Mouse (Mus musculus) hindbrain, embryonic 11.5 days (tissue): ENCODE measurements at regions not wholly inside any gene's neighbourhood (a gene's known extent, or its start where the extent isn't known, plus 50 kb on each side); places are given as distances from the start of the nearest gene placed in this dataset.

Source experiments
- ATAC-seq: fragments of 200-750 bp; cut with Nextera tagmentation; 2 replicates; pipeline ENCODE4 v1.8.0; 2017; ENCODE audit warnings: mild to moderate bottlenecking, moderate TSS enrichment, moderate library complexity; ENCODE audit not compliant: low FRiP score
- DNase-seq: peaks from one replicate; pipeline ENCODE4 v3.0.0-alpha.2; 2015; ENCODE audit warnings: low spot score
- H3K27ac ChIP-seq: fragments of 300-500 bp; sonication (generic); 2 replicates; pipeline ENCODE4 v1.5.1; 2014; ENCODE audit warnings: mild to moderate bottlenecking, low read depth, low read length
- H3K27me3 ChIP-seq: fragments of 300-500 bp; sonication (generic); 2 replicates; pipeline ENCODE4 v1.6.1; 2014; ENCODE audit warnings: mild to moderate bottlenecking, low read length, moderate library complexity, mixed read lengths; ENCODE audit not compliant: control insufficient read depth, insufficient read depth
- H3K36me3 ChIP-seq: fragments of 300-500 bp; sonication (generic); 2 replicates; pipeline ENCODE4 v1.6.1; 2014; ENCODE audit warnings: mild to moderate bottlenecking, low read length, moderate library complexity, mixed read lengths; ENCODE audit not compliant: control insufficient read depth, insufficient read depth
- H3K4me1 ChIP-seq: fragments of 300-500 bp; sonication (generic); replicated peaks from 2 replicates; pipeline ENCODE4 v1.6.1; 2014; ENCODE audit warnings: low read length, mixed read lengths; ENCODE audit not compliant: control insufficient read depth, insufficient read depth
- H3K4me2 ChIP-seq: fragments of 300-500 bp; sonication (generic); replicated peaks from 2 replicates; pipeline ENCODE4 v1.6.1; 2014; ENCODE audit warnings: mild to moderate bottlenecking, low read depth, low read length
- H3K4me3 ChIP-seq: fragments of 300-500 bp; sonication (generic); 2 replicates; pipeline ENCODE4 v1.5.1; 2014; ENCODE audit warnings: low read depth, low read length
- H3K9ac ChIP-seq: fragments of 300-500 bp; sonication (generic); 2 replicates; pipeline ENCODE4 v1.6.1; 2014; ENCODE audit warnings: low read depth, low read length
- H3K9me3 ChIP-seq: fragments of 300-500 bp; sonication (generic); 2 replicates; pipeline ENCODE4 v1.6.1; 2016; ENCODE audit warnings: low read length; ENCODE audit not compliant: control insufficient read depth
- whole genome bisulfite sequencing: fragments of 180-500 bp; shearing (Covaris S2); extraction: QIAGEN DNeasy Blood & Tissue Kit; methylation state at CpG from one replicate; pipeline ENCODE4 v1.1.7; 2014; 5-methylcytosine and 5-hydroxymethylcytosine counted together

DNA sequence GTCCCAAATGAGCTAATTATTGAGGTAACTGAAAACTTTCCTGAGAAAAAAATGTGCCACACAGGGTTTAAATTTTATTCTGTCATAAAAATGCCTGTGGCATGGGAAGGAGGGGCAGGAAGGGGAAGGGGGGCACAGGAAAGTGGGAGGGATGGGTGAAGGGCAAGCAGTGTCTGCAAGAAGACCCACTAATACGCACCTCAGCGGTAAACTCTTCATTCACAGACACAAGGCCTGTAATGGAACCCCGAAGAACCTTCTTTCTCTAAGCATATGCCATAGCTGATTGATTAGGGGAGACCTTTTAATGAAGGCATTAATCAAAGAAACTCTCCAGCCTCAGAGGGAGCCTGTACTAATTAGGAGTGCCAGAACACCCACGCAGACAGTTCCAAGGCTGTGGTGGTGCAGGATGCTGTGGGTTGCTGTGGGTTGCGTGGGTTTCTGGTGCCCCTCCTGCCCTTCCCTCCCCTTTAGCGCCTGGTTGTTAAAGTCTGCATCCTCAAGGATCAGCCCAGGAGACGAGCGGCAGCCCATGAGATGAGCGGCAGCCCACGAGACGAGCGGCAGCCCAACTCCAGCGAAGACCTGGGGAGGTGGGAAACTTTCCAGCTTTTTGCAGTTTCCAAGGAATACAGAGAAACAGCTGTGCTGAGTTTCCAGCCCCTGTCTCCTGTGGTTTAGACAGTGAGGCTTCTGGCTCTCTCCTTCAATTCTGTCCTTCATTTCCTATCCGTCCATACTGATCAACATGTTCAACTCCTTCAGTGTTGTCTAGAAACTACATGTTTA, 110.1 kb downstream of the Sst start:
- no peaks in the 10 kb centered on the region for H3K4me1 ChIP-seq
- ATAC-seq, result no peak

DNA sequence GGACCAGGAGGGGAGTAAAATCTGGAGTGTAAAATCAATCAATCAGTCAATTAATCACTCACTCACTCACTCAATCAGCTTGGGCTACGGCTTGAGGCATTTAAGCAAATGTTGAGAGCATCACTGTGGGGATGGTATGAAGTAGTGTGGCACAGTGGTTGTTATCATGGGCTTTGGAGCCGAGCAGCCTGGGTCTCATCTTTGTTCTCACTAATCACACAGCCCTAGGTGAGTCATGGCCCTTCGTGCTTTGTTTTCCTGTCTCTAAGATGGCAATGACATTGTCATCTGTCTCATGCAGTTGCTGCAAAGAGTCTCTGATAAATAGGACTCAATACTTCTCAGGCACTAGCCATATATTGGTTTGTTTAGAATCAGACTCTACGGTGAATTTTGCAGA, 112.9 kb downstream of the Sst start:
- H3K4me1 ChIP-seq, result no peaks in the 10 kb centered on the region
- H3K9me3 ChIP-seq, result no peaks in the 10 kb centered on the region
- 79% methylated on average over 4 of the region's 4 CpGs for WGBS
- H3K27me3 ChIP-seq, result no peaks in the 10 kb centered on the region
- no peak overlapping the region for H3K4me3 ChIP-seq
- DNase-seq (no peak), ATAC-seq (no peak)
- no peaks in the 10 kb centered on the region for H3K36me3 ChIP-seq
- H3K27ac ChIP-seq, result no peak overlapping the region
- H3K9ac ChIP-seq, result no peak overlapping the region
- H3K4me2 ChIP-seq, result no peak overlapping the region

More for the DNA sequence above, 110.1 kb downstream of the Sst start:
- 77% methylated on average over 14 of the region's 14 CpGs for WGBS
- H3K4me2 ChIP-seq, result no peak overlapping the region
- H3K36me3 ChIP-seq, result no peaks in the 10 kb centered on the region
- no peaks in the 10 kb centered on the region for H3K9me3 ChIP-seq
- H3K9ac ChIP-seq, result no peak overlapping the region
- no peak overlapping the region for H3K27ac ChIP-seq
- no peak for DNase-seq
- H3K27me3 ChIP-seq, result no peaks in the 10 kb centered on the region
- H3K4me3 ChIP-seq, result no peak overlapping the region

DNA sequence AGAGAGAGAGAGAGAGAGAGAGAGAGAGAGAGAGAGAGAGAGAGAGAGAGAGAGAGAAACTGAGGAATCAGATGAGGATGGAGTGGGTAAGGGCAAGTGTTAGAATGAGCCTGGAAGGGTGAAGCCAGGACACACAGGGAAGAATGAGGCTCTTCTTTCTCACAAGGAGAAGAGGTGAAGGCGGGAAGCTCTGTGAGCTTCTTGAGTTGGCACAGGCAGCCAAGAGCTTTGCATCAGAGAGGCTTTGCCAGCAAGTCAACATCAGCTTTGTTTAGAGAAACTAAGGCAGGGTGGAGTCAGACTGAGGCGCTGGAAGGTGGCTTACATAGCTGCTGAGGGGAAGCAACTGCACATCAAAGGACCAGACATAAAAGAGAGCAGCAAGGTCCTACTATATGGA, 113.7 kb downstream of the Sst start:
- no peak for DNase-seq
- WGBS, result 56% methylated on average over 2 of the region's 2 CpGs

DNA sequence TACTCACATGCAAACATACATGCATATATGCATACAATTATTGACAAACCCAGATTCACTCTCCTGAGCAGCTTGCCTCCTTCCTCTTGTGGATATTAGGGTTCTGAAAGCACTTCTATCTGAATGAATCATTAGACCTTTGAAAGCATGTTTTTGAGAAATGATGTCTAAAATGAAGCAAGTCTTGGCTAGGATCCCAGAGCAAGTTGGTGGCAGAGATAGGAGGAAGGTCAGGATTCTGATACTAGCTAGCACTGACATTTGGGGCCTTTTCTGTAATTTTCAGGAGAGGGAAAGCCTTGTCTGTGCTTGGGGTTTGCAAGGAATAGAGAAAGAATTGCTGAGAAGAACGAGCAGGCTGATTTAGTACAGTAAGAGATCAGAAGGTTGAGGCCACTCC, 114.3 kb downstream of the Sst start:
- DNase-seq, result no peak
- no peaks in the 10 kb centered on the region for H3K27me3 ChIP-seq
- H3K9me3 ChIP-seq, result no peaks in the 10 kb centered on the region
- H3K4me3 ChIP-seq, result no peak overlapping the region
- H3K36me3 ChIP-seq, result no peaks in the 10 kb centered on the region
- H3K27ac ChIP-seq, result no peak overlapping the region
- no peak overlapping the region for H3K9ac ChIP-seq
- no peak overlapping the region for H3K4me2 ChIP-seq
- WGBS, result 63% methylated on average over 1 of the region's 1 CpGs
- no peaks in the 10 kb centered on the region for H3K4me1 ChIP-seq
- no peak for ATAC-seq

More for the DNA sequence above, 113.7 kb downstream of the Sst start:
- Histone ChIP-seq H3K27ac (no peak overlapping the region), H3K9ac (no peak overlapping the region), H3K9me3 (no peaks in the 10 kb centered on the region), H3K4me3 (no peak overlapping the region), H3K27me3 (no peaks in the 10 kb centered on the region), H3K36me3 (no peaks in the 10 kb centered on the region), H3K4me2 (no peak overlapping the region), H3K4me1 (no peaks in the 10 kb centered on the region)
- no peak for ATAC-seq

DNA sequence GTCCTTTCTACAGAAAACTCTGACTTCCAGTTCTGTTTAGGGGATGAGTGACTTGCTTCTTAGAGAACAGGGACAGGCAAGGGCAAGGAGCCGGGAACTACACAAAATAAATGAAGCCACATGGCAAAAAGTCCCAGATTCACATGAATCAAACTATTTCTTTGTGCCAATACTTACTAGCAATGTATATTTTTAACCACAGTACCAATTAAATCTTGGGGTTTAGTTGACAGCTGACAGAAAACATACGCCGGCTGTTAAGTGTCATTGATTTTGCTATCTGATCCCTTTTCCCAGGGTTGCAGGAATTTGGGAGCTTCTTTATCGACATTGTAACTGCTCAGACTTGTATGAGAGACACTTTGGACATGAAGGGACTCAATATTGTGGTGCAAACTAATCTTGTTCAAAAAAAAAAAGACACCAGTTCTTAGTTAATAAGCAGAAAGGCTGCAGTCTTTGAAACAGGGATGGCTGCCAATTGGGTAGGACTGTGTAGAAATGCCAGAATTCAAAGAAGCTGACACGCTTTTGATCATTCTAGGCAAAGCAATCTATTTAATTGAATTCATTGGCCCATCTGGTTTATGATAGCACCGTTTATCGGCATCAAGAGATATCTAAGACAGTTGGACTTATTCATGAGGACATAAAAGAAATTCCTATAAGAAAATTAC, 132.5 kb downstream of the Sst start:
- no peaks in the 10 kb centered on the region for H3K9me3 ChIP-seq
- no peak overlapping the region for H3K27ac ChIP-seq
- DNase-seq (no peak), ATAC-seq (no peak)
- H3K27me3 ChIP-seq, result no peaks in the 10 kb centered on the region
- 89% methylated on average over 7 of the region's 7 CpGs for WGBS
- H3K4me3 ChIP-seq, result no peak overlapping the region
- H3K4me2 ChIP-seq, result no peak overlapping the region
- no peaks in the 10 kb centered on the region for H3K4me1 ChIP-seq
- no peak overlapping the region for H3K9ac ChIP-seq
- no peaks in the 10 kb centered on the region for H3K36me3 ChIP-seq

DNA sequence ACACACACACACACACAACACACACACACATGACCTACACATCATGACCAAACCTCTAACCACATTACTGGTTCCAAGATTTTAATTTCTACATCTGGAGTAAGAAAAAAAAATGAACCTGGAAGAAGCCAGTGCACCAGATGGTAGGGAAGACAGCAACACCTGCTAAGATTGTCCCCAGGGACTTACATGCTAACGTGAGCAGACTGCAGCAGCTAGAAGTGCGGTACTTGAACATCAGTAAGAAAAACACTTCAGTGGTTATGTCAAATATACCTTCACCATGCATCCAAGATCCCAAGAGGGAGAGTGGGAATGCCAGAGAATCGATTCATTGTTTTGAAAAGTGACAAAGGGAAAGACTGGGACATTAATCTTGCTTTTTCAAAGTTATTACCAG, 153.7 kb downstream of the Sst start:
- WGBS, result 48% methylated on average over 3 of the region's 3 CpGs
- ATAC-seq, result no peak

DNA sequence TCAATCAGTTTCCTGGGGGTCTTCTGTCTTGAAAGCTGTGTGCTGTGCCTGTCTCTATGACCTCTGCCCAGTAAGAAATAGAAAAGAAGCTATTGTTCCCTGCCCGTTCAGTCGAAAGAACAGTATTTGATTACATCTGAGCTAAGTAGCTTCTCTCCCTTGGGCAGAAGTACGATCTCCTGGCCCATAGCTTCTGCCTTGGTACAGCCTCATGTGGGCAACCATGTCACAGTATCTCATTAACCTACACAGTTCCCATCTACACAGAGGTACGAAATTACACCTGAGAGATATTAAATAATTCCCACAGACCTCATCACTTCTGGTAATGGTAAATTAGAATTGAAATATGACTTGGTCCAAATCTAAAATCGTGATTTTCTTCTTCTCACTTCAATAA, 155.0 kb downstream of the Sst start:
- no peak overlapping the region for H3K4me3 ChIP-seq
- H3K4me2 ChIP-seq, result no peak overlapping the region
- H3K36me3 ChIP-seq, result no peaks in the 10 kb centered on the region
- DNase-seq, result no peak
- 37% methylated on average over 5 of the region's 5 CpGs for WGBS
- ATAC-seq, result no peak
- no peaks in the 10 kb centered on the region for H3K9me3 ChIP-seq
- no peaks in the 10 kb centered on the region for H3K27me3 ChIP-seq
- no peak overlapping the region for H3K9ac ChIP-seq
- no peak overlapping the region for H3K27ac ChIP-seq
- no peaks in the 10 kb centered on the region for H3K4me1 ChIP-seq

More for the DNA sequence above, 153.7 kb downstream of the Sst start:
- Histone ChIP-seq H3K4me2 (no peak overlapping the region), H3K27ac (no peak overlapping the region), H3K9me3 (no peaks in the 10 kb centered on the region), H3K36me3 (no peaks in the 10 kb centered on the region), H3K27me3 (no peaks in the 10 kb centered on the region), H3K4me3 (no peak overlapping the region), H3K4me1 (no peaks in the 10 kb centered on the region), H3K9ac (no peak overlapping the region)
- peak; percentile 5 for DNase-seq

DNA sequence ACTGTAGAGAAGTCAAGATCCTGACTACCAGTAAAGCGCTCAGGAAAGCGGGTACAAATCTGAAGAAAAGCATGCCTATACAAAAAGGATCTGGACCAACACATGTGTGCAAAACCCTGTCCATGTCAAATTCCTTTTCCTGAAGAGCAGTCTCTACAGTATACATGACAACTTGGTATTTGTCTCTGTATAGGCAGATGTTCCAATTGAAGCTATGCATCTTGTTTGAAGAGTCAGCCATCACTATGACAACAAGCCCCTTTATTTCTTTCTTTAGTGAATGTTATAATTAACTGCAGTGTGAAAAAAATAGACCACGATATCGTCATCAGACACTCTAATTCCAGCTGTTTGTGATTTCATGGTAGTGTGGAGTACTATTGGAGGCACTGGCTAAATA, 164.2 kb downstream of the Sst start:
- Histone ChIP-seq H3K4me2 (no peak overlapping the region), H3K27ac (no peak overlapping the region), H3K4me3 (no peak overlapping the region), H3K9ac (no peak overlapping the region), H3K27me3 (no peaks in the 10 kb centered on the region), H3K36me3 (no peaks in the 10 kb centered on the region), H3K4me1 (no peaks in the 10 kb centered on the region), H3K9me3 (no peaks in the 10 kb centered on the region)
- ATAC-seq (no peak), DNase-seq (no peak)
- 84% methylated on average over 4 of the region's 4 CpGs for WGBS

DNA sequence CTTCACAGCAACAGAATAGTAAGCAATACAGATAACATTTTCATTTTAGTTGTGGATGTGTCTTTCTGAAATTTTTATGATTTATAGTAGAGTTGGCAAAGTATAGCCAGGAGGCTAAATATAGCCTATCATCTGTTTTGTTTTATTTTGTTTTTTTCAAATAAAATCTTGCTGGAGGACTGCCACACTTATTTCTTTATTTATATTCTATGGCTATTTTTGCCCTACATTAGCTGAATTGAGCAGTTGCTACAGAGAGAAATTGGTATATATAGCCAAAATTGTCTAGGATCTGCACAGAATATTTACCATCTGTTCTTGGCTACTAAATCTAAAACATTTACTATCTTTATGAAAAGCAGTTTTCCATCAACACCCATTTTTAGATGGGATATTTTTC, 169.0 kb downstream of the Sst start:
- no peak for ATAC-seq

More for the DNA sequence above, 169.0 kb downstream of the Sst start:
- no peak for DNase-seq
- H3K27me3 ChIP-seq, result no peaks in the 10 kb centered on the region
- no peak overlapping the region for H3K9ac ChIP-seq
- no peak overlapping the region for H3K27ac ChIP-seq
- H3K4me1 ChIP-seq, result no peaks in the 10 kb centered on the region
- no peaks in the 10 kb centered on the region for H3K9me3 ChIP-seq
- H3K4me3 ChIP-seq, result no peak overlapping the region
- no peak overlapping the region for H3K4me2 ChIP-seq
- H3K36me3 ChIP-seq, result no peaks in the 10 kb centered on the region
